16 mouse cellular contexts compared by ENCODE assay signal in the genomic region with DNA sequence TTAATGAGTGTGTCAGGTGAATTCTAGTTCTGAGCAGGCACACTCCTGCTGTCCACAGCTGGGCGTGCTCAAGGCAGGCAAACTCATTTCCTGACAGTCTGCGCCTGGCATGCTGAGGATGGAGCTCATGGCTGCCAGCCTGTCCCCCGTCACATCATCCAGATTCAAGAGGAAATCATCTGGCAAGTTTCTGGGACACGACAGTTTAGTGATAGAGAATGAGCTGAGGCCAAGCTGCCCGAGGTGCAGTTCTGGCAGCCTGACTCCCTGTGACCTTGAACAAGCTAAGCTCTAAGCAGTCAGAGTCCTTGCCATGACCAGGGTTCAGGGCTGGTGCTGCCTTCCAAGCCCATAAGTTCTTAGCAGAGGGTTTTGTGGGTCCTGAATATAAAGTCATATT. TPM values are rescaled to one million over a fixed set of nuclear protein-coding genes. Genes with fewer than 3 reads are reported as not detected.
DNase-seq lines count a peak whose midpoint lies in the region; ATAC-seq lines count a peak whose summit lies in the region.
"Had no signal": no experiment of that assay in that cellular context is flagged by ENCODE, and none has a peak within 500 bp of the region (broad histone marks: within the 10 kb centered on the region; RNA-seq: fewer than 3 reads in every experiment).

No protein-coding gene starts in this region.

- WGBS in hindbrain, embryonic 14.5 days, result 58% methylated on average over 5 of the region's 5 CpGs
- WGBS in hindbrain, embryonic 10.5 days, result 86% methylated on average over 5 of the region's 5 CpGs
- 59% methylated on average over 5 of the region's 5 CpGs for WGBS in hindbrain, embryonic 16.5 days

- H3K4me2 ChIP-seq in hindbrain, embryonic 14.5 days (replicated peaks), result no peak overlapping the region
- no peak overlapping the region for H3K4me2 ChIP-seq in hindbrain, embryonic 16.5 days (ENCODE audit: low read length)
- H3K4me2 ChIP-seq: limb, embryonic 15.5 days had no signal

- no peaks in the 10 kb centered on the region for H3K36me3 ChIP-seq in hindbrain, embryonic 14.5 days (replicated peaks; ENCODE audit: control insufficient read depth, insufficient read depth)
- H3K36me3 ChIP-seq in hindbrain, embryonic 10.5 days, result no peaks in the 10 kb centered on the region
- H3K36me3 ChIP-seq in hindbrain, embryonic 16.5 days (ENCODE audit: control insufficient read depth, insufficient read depth, low read length), result no peaks in the 10 kb centered on the region
- H3K36me3 ChIP-seq: limb, embryonic 15.5 days had no signal

- no peak overlapping the region for H3K9ac ChIP-seq in hindbrain, embryonic 14.5 days
- H3K9ac ChIP-seq in hindbrain, embryonic 16.5 days (ENCODE audit: low read depth, low read length), result no peak overlapping the region
- H3K9ac ChIP-seq: limb, embryonic 15.5 days had no signal

- peaks cover 6% of the 10 kb centered on the region; the same call in 1 of the 2 replicates for H3K27me3 ChIP-seq in hindbrain, embryonic 14.5 days (ENCODE audit: control insufficient read depth, insufficient read depth, low read length)
- peaks cover 63% of the 10 kb centered on the region for H3K27me3 ChIP-seq in hindbrain, embryonic 10.5 days (ENCODE audit: insufficient read depth, poor library complexity, severe bottlenecking)
- H3K27me3 ChIP-seq in hindbrain, embryonic 16.5 days (replicated peaks; ENCODE audit: control insufficient read depth, insufficient read depth, low read length), result 0 out of 2 replicates have a peak, but pooled peaks cover 6% of the 10 kb centered on the region

- no peaks in the 10 kb centered on the region for H3K9me3 ChIP-seq in hindbrain, embryonic 14.5 days (ENCODE audit: control insufficient read depth, low read length)
- H3K9me3 ChIP-seq in hindbrain, embryonic 10.5 days, result no peaks in the 10 kb centered on the region
- H3K9me3 ChIP-seq in hindbrain, embryonic 16.5 days (ENCODE audit: control insufficient read depth, low read length), result no peaks in the 10 kb centered on the region
- H3K9me3 ChIP-seq: limb, embryonic 15.5 days had no signal

- peaks cover 29% of the 10 kb centered on the region for H3K4me1 ChIP-seq in hindbrain, embryonic 14.5 days (replicated peaks; ENCODE audit: control insufficient read depth, insufficient read depth, low read length)
- peaks cover 27% of the 10 kb centered on the region for H3K4me1 ChIP-seq in hindbrain, embryonic 10.5 days (replicated peaks)
- H3K4me1 ChIP-seq in hindbrain, embryonic 16.5 days (ENCODE audit: control insufficient read depth, insufficient read depth, low read depth, low read length), result peaks cover 12% of the 10 kb centered on the region
- H3K4me1 ChIP-seq: limb, embryonic 15.5 days had no signal

- peak overlapping the region; percentile 74; the same call in 1 of the 2 replicates for H3K27ac ChIP-seq in hindbrain, embryonic 14.5 days
- H3K27ac ChIP-seq in hindbrain, embryonic 10.5 days, result no peak overlapping the region
- H3K27ac ChIP-seq in hindbrain, embryonic 16.5 days (ENCODE audit: low read depth, low read length), result peak overlapping the region; percentile 78
- H3K27ac ChIP-seq: heart, adult 2 months; limb, embryonic 15.5 days had no signal

- DNase-seq in adrenal gland, adult (ENCODE audit: inconsistent age in 2 of 2, low spot score in 1 of 2), result peak; percentile 40 to 65
- DNase-seq in adrenal gland, postnatal 4 days (ENCODE audit: low spot score in 2 of 2), result no peak
- DNase-seq in hindbrain, embryonic 14.5 days (ENCODE audit: low spot score), result no peak
- no peak for DNase-seq in hindbrain, embryonic 10.5 days (ENCODE audit: low spot score)
- DNase-seq in adrenal gland, postnatal 14 days, result peak; percentile 35
- DNase-seq in embryo, embryonic 9.5 days (ENCODE audit: extremely low spot score), result no peak
- DNase-seq: cerebellum, adult 9-11 months; embryo, embryonic 11 days; kidney, postnatal 4 days; right cerebral cortex, postnatal 4 days had no signal

- ATAC-seq in hindbrain, embryonic 14.5 days (ENCODE audit: low FRiP score), result no peak
- ATAC-seq in hindbrain, embryonic 16.5 days, result no peak
- ATAC-seq in megakaryocyte progenitor cell, adult 5-6 weeks (replicated peaks; ENCODE audit: poor library complexity), result no peak
- ATAC-seq: inflammation-experienced regulatory T-cells, adult 6 months had no signal

- no peak overlapping the region for H3K4me3 ChIP-seq in hindbrain, embryonic 14.5 days (replicated peaks; ENCODE audit: low read length)
- no peak overlapping the region for H3K4me3 ChIP-seq in hindbrain, embryonic 10.5 days
- H3K4me3 ChIP-seq in hindbrain, embryonic 16.5 days (ENCODE audit: low read length), result no peak overlapping the region
- H3K4me3 ChIP-seq: heart, adult 2 months; limb, embryonic 15.5 days had no signal

RNA-seq across cellular contexts. Expression of gene Cfap77, which starts 56.6 kb away (rescaled TPM):
- 1 to 10 TPM; 1.2 to 1.9 TPM for total RNA-seq in adrenal gland, postnatal 4 days (2021)
- polyA plus RNA-seq in hindbrain, embryonic 14.5 days (2014; fragmentation: Nextera tagmentation; extraction: Ambion mirVana), result 0.56 and 0.78 TPM in 2 replicates
- polyA plus RNA-seq in hindbrain, embryonic 10.5 days (2016; fragmentation: Nextera tagmentation; extraction: Ambion mirVana), result 0.51 and 0.61 TPM in 2 replicates
- 0.41 and 0.93 TPM in 2 replicates for total RNA-seq in adrenal gland, postnatal 14 days (2021)
- 0.65 and 1.0 TPM in 2 replicates for polyA plus RNA-seq in hindbrain, embryonic 16.5 days (2015; fragmentation: Nextera tagmentation; extraction: Ambion mirVana)
- total RNA-seq in megakaryocyte progenitor cell, adult 5-6 weeks (2015), result 0.17 TPM in 1 of 2 replicates, not detected in the other
- total RNA-seq in megakaryocyte progenitor cell, adult 5-6 weeks (2017), result not detected in 2 replicates
- total RNA-seq: gastrocnemius, adult 8-10 months; heart, adult 2 months had no signal

Comparison
In these comparisons a context has a peak if more than half of its experiments do, and no peak if none do; other contexts are left out.
1. DNase-seq: peak in adrenal gland, adult (2 of 2) and adrenal gland, postnatal 14 days (single experiment); none in adrenal gland, postnatal 4 days (0 of 2), hindbrain, embryonic 14.5 days (single experiment), hindbrain, embryonic 10.5 days (single experiment) and embryo, embryonic 9.5 days (single experiment).